Mouse (Mus musculus) cerebellum, adult 2 months (tissue): ENCODE results near the gene Surf2.

Source experiments
- CTCF ChIP-seq: fragments of 200-500 bp; IDR thresholded peaks from 2 replicates; pipeline ENCODE4 v1.5.1; 2011; ENCODE audit warnings: low read depth, mild to moderate bottlenecking, control low read depth, low read length, moderate library complexity, borderline replicate concordance; ENCODE audit not compliant: insufficient read depth
- POLR2A ChIP-seq: fragments of 200-500 bp; IDR thresholded peaks from 2 replicates; pipeline ENCODE4 v1.6.1; 2011; ENCODE audit warnings: low read length, control low read depth, borderline replicate concordance; ENCODE audit not compliant: insufficient read depth

DNA sequence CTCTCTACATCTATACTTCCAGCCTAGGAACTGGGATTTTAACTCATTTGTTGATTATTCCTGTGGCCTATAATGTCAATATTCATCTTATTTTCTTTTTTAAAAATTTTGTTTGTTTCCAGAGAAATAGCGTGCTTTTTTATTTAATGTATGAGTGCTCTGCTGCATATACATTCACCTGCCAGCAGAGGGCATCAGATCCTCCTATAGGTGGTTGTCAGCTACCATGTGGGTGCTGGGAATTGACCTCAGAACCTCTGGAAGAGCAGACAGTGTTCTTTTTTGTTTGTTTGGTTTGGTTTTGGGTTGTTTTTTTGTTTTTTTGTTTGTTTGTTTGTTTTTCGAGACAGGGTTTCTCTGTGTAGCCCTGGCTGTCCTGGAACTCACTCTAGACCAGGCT, 51.1 kb downstream of the Surf2 start:
- no peak for TF ChIP-seq CTCF
- TF ChIP-seq POLR2A = no peak
